Mouse (Mus musculus): ENCODE measurements around the gene Tex45.
A peak's percentile ranks its signal among the peaks of the same experiment; 100 is the strongest.

Tex45 gene

GRCm38 (mm10) chr8:3470562-3470961, at the start of gene Tex45:
Gene Tex45 (plus strand): TSS chr8:3470862.
- DNase-seq (ENCODE audit: low read depth, low spot score) = no peak

- DNase-seq (ENCODE audit: low read depth, low spot score) = no peak
Observed at GRCm38 (mm10) chr8:3421507-3421906, 49.2 kb upstream of the Tex45 start.

GRCm38 (mm10) chr8:3425217-3425616, 45.4 kb upstream of the Tex45 start:
- no peak for DNase-seq (ENCODE audit: low read depth, low spot score)

GRCm38 (mm10) chr8:3426211-3426610, 44.5 kb upstream of the Tex45 start:
- no peak for DNase-seq (ENCODE audit: low read depth, low spot score)

DNA sequence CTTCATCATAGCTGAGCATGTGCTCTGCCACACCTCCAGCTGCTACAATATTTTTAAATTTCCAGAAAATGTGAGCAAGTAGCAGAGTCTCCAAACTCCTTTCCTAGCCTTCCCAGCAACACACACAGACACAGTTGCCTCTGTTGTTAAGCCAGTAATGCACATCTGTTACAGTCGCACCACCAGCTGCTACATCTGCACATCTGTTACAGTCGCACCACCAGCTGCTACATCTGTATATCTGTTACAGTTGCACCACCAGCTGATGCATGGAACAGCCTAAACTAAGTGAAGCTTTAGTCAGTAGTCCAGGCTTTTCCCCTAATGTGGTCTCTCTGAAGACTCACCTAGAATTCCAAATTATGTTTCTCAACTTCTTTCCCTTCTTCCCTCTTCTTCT, 42.2 kb upstream of the Tex45 start:
- DNase-seq (ENCODE audit: low read depth, low spot score) = no peak

DNA sequence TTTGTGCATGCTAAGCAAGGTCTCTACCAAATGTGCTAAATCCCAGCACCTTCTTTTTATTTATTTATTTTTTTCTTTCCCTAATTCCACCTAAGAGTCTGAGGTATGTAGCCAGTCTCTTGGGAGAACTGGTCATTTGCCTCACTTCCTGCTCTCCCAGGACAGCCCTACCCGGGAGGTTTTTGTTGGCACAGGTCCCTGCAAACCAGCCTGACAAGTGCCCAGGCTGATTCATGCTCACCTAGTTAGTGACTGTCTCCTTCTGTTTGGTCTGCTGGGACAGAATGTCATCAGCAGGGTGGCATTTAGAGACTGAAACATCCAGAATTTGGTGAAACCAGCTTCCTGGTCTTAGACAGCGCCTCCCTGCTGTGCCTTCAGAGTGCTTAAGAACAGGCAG, 40.7 kb upstream of the Tex45 start:
- DNase-seq (ENCODE audit: low read depth, low spot score) = no peak

- no peak for DNase-seq (ENCODE audit: low read depth, low spot score)
Observed at GRCm38 (mm10) chr8:3431113-3431512, 39.5 kb upstream of the Tex45 start.

DNA sequence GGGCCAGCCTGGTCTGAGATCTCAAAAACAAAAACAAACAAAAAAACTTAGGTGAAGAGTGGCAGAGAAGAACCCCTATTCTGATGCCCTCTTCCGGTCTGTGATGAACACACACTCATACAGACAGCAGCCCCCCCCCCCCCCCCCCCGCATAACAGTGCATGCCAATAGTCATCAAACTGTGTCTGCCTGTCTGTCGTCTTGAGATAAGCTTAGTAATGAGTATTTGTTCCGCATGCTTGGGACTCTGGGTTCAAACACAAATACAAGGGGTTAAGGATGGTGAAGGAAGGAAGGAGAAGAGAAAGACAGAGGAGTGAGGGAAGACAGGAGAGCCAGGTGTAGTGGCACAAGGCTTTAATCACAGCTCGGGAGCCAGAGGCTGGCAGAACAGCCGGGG, 34.2 kb upstream of the Tex45 start:
- DNase-seq (ENCODE audit: low read depth, low spot score) = no peak

DNA sequence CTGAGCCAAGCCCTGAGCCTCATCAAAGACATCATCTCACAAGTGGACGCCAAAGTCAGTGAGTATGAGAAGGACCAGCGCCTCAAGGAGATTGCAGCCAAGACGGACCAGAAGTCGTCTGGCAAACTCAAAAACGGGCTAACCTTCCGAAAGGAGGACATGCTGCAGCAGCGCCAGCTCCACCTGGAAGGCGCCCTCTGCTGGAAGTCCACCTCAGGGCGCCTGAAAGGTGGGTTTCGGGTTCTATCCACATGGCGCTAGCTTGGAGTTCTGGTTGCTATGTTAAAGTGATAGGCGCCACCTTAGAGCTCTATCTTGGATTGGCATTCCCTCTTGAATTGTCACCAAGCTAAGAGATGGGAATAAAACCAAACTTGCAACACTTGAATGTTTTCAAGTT, 31.2 kb upstream of the Tex45 start:
- no peak for DNase-seq (ENCODE audit: low read depth, low spot score)

DNA sequence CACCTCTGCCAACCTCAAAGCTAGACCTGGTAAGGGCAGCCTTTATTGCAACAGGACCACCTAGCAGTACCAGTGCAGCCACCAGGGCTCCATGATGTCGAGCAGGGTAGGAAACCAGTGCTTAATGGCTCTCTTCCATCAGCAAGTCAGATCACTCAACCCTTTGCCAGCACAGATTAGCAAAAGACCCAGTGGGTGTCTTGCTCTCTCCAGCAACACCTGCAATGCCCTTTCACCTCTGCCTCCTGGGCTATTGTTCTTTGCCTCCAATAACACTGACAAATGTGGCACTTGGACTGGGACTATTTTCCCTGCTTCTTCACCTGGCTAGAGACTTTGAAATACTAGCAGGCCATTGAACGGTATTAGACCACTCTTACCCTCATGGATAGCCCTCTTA, 21.4 kb upstream of the Tex45 start:
- DNase-seq (ENCODE audit: low read depth, low spot score) = no peak

- DNase-seq (ENCODE audit: low read depth, low spot score) = peak; percentile 53
Observed at GRCm38 (mm10) chr8:3450670-3451069, 20.0 kb upstream of the Tex45 start.

- no peak for DNase-seq (ENCODE audit: low read depth, low spot score)
Observed at GRCm38 (mm10) chr8:3451992-3452391, 18.7 kb upstream of the Tex45 start.

- no peak for DNase-seq (ENCODE audit: low read depth, low spot score)
Observed at GRCm38 (mm10) chr8:3463248-3463647, 7.4 kb upstream of the Tex45 start.

- no peak for DNase-seq (ENCODE audit: low read depth, low spot score)
Observed at GRCm38 (mm10) chr8:3464309-3464708, 6.4 kb upstream of the Tex45 start.

- DNase-seq (ENCODE audit: low read depth, low spot score) = peak; percentile 85
Observed at GRCm38 (mm10) chr8:3467006-3467885, 3.4 kb upstream of the Tex45 start, which contains the start of gene Pex11g. Gene Pex11g (minus strand): TSS chr8:3467680.

DNA sequence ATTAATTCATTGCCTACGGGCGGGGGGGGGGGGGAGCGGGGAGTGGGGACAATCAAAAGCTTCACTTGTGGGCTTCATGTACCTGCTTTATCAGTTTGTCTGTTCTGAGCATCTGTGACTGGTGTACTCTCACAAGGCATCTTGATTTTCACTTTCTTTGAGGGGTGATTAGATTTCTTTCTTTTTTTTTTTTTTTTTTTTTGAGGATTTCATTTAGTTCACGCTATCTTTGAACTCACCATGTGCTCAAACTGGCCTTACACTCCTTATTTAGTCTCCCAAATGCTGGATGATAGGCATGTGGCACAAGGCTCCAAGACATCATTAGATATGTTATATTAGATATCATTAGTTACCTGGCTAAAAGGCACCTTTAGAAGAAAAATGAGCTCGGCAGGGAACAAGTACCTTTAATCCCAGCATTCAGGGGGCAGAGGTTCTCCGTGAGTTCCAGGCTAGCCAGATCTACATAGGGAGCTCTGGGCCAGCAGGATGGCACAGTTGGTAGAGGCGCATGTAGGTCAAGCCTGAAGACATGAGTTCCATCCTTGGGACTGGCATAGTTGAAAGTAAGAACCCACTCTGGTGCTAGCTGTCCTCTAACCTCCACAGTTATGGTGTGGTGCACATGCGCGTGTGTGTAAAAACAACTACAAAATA, 2.6 kb upstream of the Tex45 start:
- DNase-seq (ENCODE audit: low read depth, low spot score) = no peak

DNA sequence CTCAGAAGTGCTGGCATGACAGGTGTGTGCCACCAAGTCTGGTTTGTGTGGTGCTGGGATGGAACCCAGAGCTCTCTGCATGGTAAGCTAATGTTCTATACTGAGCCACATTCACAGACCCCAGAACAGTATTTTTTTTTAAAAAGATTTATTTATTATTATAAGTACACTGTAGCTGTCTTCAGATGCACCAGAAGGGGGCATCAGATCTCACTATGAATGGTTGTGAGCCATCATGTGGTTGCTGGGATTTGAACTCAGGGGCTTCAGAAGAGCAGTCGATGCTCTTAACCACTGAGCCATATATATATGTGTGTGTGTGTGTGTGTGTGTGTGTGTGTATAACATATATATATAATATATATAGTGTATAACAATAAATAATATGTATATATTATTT, 1.8 kb upstream of the Tex45 start:
- no peak for DNase-seq (ENCODE audit: low read depth, low spot score)

- no peak for DNase-seq (ENCODE audit: low read depth, low spot score)
Observed at GRCm38 (mm10) chr8:3475715-3476429, 5.2 kb downstream of the Tex45 start.

DNA sequence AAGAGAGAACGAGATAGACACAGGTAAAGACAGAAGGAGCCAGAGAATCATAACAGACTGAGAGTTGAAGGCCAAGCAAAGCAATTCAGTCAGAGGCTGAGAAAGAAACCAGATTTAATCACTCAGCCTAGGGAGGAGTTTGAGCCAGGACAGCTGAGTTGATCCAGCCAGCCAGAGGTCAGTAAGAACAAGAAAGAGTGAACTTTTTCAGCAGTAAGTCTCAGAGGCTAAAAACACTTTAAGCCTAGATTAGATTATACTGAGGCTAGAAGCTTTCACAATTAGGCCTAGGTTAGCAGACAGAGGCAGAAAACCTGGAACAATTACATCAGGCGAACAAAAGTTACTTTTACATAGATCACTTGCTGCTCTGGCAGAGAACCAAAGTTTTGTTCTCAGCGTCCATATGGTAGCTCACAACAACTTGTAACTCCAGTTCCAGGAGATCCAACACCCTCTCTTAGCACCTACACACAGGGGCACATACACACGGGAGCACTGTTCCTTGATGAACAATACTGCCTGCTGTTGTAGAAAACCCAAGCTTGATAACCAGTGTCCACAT, 9.6 kb downstream of the Tex45 start:
- no peak for DNase-seq (ENCODE audit: low read depth, low spot score)

GRCm38 (mm10) chr8:3481605-3482004, 10.9 kb downstream of the Tex45 start:
- no peak for DNase-seq (ENCODE audit: low read depth, low spot score)

GRCm38 (mm10) chr8:3482240-3482740, 11.6 kb downstream of the Tex45 start:
- no peak for DNase-seq (ENCODE audit: low read depth, low spot score)

GRCm38 (mm10) chr8:3483546-3483945, 12.9 kb downstream of the Tex45 start:
- no peak for DNase-seq (ENCODE audit: low read depth, low spot score)
